Mouse (Mus musculus): Measurements from ENCODE around the gene Tnp1.

Gene Tnp1

GRCm38 (mm10) chr1:73015731-73016130 lies at the start of gene Tnp1:
Gene Tnp1, minus strand, starts transcription at chr1:73015909.
- no peak for DNase-seq (ENCODE audit: extremely low spot score, low read depth, low spot score)

GRCm38 (mm10) chr1:73064336-73064735 lies 48.6 kb upstream of the Tnp1 start:
- DNase-seq (ENCODE audit: extremely low spot score, low read depth, low spot score) = no peak

DNA sequence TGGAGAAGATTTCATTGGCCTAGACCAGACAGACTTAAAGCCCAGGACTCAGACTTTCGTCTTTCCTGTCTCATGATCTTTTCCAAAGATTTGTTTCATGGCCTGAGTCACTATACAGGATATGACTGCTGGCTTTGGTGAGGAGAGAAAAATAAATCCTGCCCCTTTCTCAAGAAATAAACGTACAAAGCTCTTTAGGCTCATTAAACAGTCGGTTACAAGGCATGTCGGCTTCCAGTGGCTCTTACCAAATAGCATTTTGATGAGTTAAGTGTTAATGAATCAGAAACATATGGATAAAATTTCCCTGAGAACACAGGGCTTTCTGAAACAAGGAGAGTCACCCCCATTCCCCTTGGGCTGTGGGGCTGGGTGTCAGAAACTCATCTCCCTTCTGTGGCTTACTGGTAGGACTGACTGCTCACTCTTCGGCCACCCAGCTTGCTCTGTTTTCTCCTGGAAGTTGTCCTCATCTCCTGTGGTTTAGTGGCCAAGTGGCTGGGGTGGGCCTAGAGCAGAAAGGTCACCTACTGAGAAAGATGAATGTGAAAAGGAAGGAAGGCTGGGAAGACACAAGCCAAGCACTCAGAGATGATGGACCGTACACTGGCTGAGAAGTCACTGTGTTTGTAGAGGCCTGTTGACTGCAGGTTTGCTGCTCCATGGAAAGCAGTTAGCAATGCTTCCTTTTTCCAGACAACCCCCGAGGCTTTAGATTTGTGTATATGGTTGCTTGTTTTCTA lies 46.0 kb upstream of the Tnp1 start:
- no peak for DNase-seq (ENCODE audit: extremely low spot score, low read depth, low spot score)

DNA sequence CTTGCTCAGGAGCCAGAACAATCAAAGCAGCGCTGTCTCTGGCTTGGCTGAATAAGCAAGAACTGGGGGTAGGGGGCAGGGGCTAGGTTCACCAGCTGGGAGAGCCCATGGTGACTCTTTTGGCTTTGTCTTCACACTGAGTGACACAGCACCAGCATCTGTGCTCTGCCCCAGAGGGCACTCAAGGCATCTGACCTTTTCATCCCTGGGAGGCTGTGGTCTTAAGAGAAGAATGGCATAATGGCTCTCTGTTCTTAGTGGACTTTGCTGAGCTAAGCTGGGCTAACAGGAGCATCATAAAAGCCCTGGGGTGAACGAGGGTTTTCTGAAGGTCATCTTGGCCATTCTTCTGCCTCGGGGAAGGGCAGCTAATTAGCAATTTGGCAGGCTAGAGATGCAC lies 44.6 kb upstream of the Tnp1 start:
- no peak for DNase-seq (ENCODE audit: extremely low spot score, low read depth, low spot score)

- DNase-seq (ENCODE audit: extremely low spot score, low read depth, low spot score) = no peak
Observed at GRCm38 (mm10) chr1:73056266-73057001, 40.7 kb upstream of the Tnp1 start.

GRCm38 (mm10) chr1:73055820-73056219 lies 40.1 kb upstream of the Tnp1 start:
- DNase-seq (ENCODE audit: extremely low spot score, low read depth, low spot score) = no peak

- no peak for DNase-seq (ENCODE audit: extremely low spot score, low read depth, low spot score)
Observed at GRCm38 (mm10) chr1:73055206-73055605, 39.5 kb upstream of the Tnp1 start.

DNA sequence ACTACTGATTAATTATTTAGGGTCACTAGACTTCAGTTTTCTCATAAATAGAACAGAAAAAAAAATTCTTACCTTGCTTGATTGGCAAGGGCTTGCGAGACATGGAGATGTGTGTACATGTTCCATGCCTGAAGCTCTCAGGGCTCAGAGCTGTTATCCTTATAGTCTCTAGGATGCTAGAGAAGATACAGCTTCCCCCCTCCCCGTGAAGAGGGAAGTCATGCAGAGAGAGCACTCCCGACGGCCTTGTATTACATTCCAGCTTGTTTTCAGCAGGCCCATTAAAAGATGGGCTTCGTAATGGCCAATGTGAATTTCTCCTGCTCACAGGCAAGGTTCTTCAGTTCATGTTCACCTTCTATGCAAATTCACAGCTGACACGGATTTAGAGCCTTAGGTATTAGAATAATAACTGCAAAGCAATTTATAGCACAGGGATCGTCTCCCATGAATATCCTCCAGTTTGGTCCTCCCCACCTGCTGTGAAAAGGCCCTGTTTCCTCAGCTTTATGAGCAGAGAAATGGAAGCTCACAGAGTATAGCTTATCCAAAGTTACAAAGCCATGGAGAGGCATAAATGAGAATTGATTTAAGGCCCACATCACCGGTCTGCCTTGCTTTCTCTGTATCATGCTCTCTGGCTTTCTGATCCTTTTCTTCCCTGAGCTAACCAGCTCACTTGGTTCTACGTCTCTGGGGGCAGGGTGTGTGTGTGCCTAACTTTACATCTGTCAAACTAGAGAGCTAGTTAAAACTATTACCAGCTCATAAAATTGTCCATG lies 38.0 kb upstream of the Tnp1 start:
- DNase-seq (ENCODE audit: extremely low spot score, low read depth, low spot score) = no peak

DNA sequence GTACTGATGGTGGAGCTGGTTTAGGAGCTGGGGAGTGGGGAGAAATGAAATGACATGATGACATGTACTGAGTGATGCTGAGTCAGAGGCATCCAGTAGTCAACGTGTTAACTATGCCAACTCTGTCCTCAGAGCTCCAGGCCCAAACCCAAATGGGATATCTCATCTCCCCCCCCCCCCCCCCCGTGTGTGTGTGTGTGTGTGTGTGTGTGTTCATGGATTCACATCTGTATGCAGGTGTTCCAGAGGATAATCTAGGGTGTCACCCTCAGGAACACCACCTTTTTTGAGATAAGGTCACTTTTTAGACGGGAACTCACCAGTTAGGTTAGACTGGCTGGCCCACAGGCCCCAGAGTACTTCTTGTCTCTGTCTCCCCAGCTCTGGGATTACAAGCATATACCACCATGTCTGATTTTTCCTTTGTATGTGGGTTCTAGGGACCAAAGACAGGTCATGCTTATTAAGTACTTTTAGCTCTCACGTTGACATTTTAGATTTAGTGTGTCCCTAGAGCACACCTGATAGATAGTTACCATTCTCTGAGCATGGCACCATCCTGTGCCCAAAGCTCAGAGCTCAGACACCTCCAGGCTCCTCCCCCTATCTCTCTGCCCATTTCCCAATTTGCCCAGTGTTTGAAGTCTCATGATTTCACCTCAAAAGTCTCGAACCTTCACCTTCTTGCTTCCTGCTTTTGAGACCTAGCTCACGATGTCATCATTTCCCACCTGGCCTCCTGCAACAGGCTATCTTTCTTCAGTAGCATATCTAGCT lies 31.4 kb upstream of the Tnp1 start:
- no peak for DNase-seq (ENCODE audit: extremely low spot score, low read depth, low spot score)

GRCm38 (mm10) chr1:73045948-73046685 lies 30.4 kb upstream of the Tnp1 start:
- peak; percentile 33 for DNase-seq (ENCODE audit: extremely low spot score, low read depth, low spot score)

DNA sequence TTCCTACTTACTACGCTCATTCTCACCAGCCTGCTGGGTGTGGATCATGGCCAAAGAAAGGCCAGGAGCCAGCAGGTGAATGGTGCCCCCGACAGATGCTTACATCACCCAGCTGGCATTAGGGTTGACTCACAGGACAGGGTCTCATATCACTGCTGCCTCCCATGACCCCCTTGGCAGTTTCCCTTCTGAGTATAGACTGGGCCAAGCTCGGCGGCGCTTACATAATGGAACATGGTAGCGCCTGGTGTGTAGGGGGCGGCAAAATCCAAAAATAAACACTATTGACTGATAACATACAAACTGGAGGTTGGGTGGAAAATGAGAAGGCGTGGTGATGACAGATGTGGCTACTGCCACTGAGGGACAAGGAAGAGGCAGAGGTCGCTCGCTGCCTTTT lies 28.0 kb upstream of the Tnp1 start:
- no peak for DNase-seq (ENCODE audit: extremely low spot score, low read depth, low spot score)

- DNase-seq (ENCODE audit: extremely low spot score, low read depth, low spot score) = no peak
Observed at GRCm38 (mm10) chr1:73040691-73041425, 25.1 kb upstream of the Tnp1 start.

- no peak for DNase-seq (ENCODE audit: extremely low spot score, low read depth, low spot score)
Observed at GRCm38 (mm10) chr1:73038532-73038931, 22.8 kb upstream of the Tnp1 start.

GRCm38 (mm10) chr1:73036536-73036935 lies 20.8 kb upstream of the Tnp1 start:
- no peak for DNase-seq (ENCODE audit: extremely low spot score, low read depth, low spot score)

- DNase-seq (ENCODE audit: extremely low spot score, low read depth, low spot score) = no peak
Observed at GRCm38 (mm10) chr1:73035726-73036125, 20.0 kb upstream of the Tnp1 start.

DNA sequence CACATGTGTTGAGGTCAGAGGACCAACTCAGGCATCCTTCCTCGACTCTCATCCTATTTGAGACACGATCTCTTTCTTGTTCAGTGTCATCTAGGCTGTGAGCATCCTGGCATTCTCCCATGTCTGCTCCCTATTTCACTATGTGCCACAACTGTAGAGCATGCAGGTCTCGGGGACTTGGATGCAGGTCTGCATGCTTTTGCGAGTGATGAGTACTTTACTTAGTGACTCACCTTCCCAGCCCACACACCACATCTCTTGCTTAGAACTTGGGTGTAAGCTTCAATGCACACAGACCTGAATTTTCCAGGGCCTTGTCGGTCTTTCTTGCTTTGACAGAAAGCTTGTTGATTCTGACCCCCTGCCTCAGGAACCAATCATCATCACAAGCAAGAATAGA lies 16.8 kb upstream of the Tnp1 start:
- DNase-seq (ENCODE audit: extremely low spot score, low read depth, low spot score) = no peak

DNA sequence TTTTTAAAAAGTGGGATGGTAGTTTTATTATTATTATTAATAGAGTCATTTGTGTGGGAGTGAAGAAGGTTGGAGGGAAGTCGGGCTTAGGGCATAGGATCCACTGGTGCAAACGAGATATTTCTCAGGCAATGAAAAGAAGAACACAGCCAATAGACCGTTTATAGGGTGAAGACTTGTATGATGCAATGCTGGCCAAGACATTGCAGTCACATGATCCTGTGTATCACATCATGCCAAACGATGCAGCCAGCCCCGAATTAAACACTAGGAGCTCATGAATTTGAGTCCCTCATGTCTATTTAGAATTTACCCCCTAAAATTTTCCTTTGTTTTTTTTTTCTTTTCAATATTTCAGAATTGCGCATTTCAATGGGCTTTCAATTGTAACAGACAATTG lies 13.0 kb upstream of the Tnp1 start:
- no peak for DNase-seq (ENCODE audit: extremely low spot score, low read depth, low spot score)

- no peak for DNase-seq (ENCODE audit: extremely low spot score, low read depth, low spot score)
Observed at GRCm38 (mm10) chr1:73027381-73027780, 11.7 kb upstream of the Tnp1 start.

GRCm38 (mm10) chr1:73026786-73027299 lies 11.1 kb upstream of the Tnp1 start:
- DNase-seq (ENCODE audit: extremely low spot score, low read depth, low spot score) = no peak
